Mouse (Mus musculus) regulatory T cell (primary cell): Measurements from ENCODE around the gene Tgds.
"Not testable (repeated sequence)": the region's sequence is repeated elsewhere in the genome, so short reads cannot be mapped to it uniquely, and the experiment has no call there.

ENCODE experiments used
- in situ Hi-C: fragments of 300-600 bp; cut with MboI, MseI; formaldehyde crosslinking; loops from one replicate; pipeline ENCODE4 v1.15.1; 2025; ENCODE audit warnings: high pct_unique_total_duplicates

Gene Tgds

GRCm38 (mm10) chr14:118132642-118132977 lies at the start of gene Tgds:
Gene Tgds, minus strand, starts transcription at chr14:118132755.
- in situ Hi-C loops, result loop anchor here (5.0 kb wide), 1 partner anchor 45 kb away; no protein-coding TSS in a partner anchor

GRCm38 (mm10) chr14:118180711-118181177 lies 48.2 kb upstream of the Tgds start:
- in situ Hi-C loops, result no loop called here

- in situ Hi-C loops, result no loop called here
Observed at GRCm38 (mm10) chr14:118180117-118180557, 47.6 kb upstream of the Tgds start.

GRCm38 (mm10) chr14:118179701-118180100 lies 47.1 kb upstream of the Tgds start:
- in situ Hi-C loops, result no loop called here

- in situ Hi-C loops, result no loop called here
Observed at GRCm38 (mm10) chr14:118179251-118179650, 46.7 kb upstream of the Tgds start.

- in situ Hi-C loops, result no loop called here
Observed at GRCm38 (mm10) chr14:118175694-118176085, 43.1 kb upstream of the Tgds start.

- in situ Hi-C loops, result no loop called here
Observed at GRCm38 (mm10) chr14:118175071-118175693, 42.6 kb upstream of the Tgds start.

- in situ Hi-C loops, result no loop called here
Observed at GRCm38 (mm10) chr14:118173590-118174203, 41.1 kb upstream of the Tgds start.

GRCm38 (mm10) chr14:118168776-118169175 lies 36.2 kb upstream of the Tgds start:
- in situ Hi-C loops, result no loop called here

- in situ Hi-C loops, result no loop called here
Observed at GRCm38 (mm10) chr14:118162640-118163039, 30.1 kb upstream of the Tgds start.

- in situ Hi-C loops, result no loop called here
Observed at GRCm38 (mm10) chr14:118161751-118162150, 29.2 kb upstream of the Tgds start.

- in situ Hi-C loops, result no loop called here
Observed at GRCm38 (mm10) chr14:118157146-118157545, 24.6 kb upstream of the Tgds start.

GRCm38 (mm10) chr14:118156740-118157139 lies 24.2 kb upstream of the Tgds start:
- in situ Hi-C loops, result no loop called here

- in situ Hi-C loops, result not testable (repeated sequence)
Observed at GRCm38 (mm10) chr14:118156056-118156455, 23.5 kb upstream of the Tgds start.

- in situ Hi-C loops, result no loop called here
Observed at GRCm38 (mm10) chr14:118152294-118152651, 19.7 kb upstream of the Tgds start.

GRCm38 (mm10) chr14:118151651-118152293 lies 19.2 kb upstream of the Tgds start:
- in situ Hi-C loops, result no loop called here

GRCm38 (mm10) chr14:118150656-118151551 lies 18.3 kb upstream of the Tgds start:
- in situ Hi-C loops, result no loop called here

- in situ Hi-C loops, result no loop called here
Observed at GRCm38 (mm10) chr14:118148554-118148953, 16.0 kb upstream of the Tgds start.

GRCm38 (mm10) chr14:118148046-118148445 lies 15.5 kb upstream of the Tgds start:
- in situ Hi-C loops, result no loop called here

GRCm38 (mm10) chr14:118142283-118142682 lies 9.7 kb upstream of the Tgds start:
- in situ Hi-C loops, result no loop called here

GRCm38 (mm10) chr14:118137487-118137886 lies 4.9 kb upstream of the Tgds start:
- in situ Hi-C loops, result no loop called here
